Mouse (Mus musculus): Measurements from ENCODE around the gene St6galnac1. TPM values are rescaled to one million over a fixed set of nuclear protein-coding genes. Genes with fewer than 3 reads are reported as not detected.

Gene St6galnac1
- polyA plus RNA-seq, 1 experiment from 2014 or later, result not detected

GRCm38 (mm10) chr11:116806136-116807071, 31.1 kb upstream of the St6galnac1 start:
- Histone ChIP-seq H3K9me3 (no peaks in the 10 kb centered on the region), H3K27me3 (no peaks in the 10 kb centered on the region), H3K4me3 (no peak overlapping the region), H3K27ac (replicated peaks) (no peak overlapping the region), H3K4me1 (replicated peaks) (peaks cover 38% of the 10 kb centered on the region), H3K9ac (no peak overlapping the region), H3K4me2 (no peak overlapping the region), H3K36me3 (no peaks in the 10 kb centered on the region)
- WGBS, result 75% methylated on average over 15 of the region's 15 CpGs
- ATAC-seq (ENCODE audit: low FRiP score, low read depth), result no peak

- Histone ChIP-seq H3K9me3 (no peaks in the 10 kb centered on the region), H3K4me2 (no peak overlapping the region), H3K36me3 (no peaks in the 10 kb centered on the region), H3K4me3 (no peak overlapping the region), H3K9ac (no peak overlapping the region), H3K27ac (replicated peaks) (no peak overlapping the region), H3K27me3 (no peaks in the 10 kb centered on the region), H3K4me1 (replicated peaks) (peaks cover 4% of the 10 kb centered on the region)
- ATAC-seq (ENCODE audit: low FRiP score, low read depth), result no peak
- 82% methylated on average over 5 of the region's 5 CpGs for WGBS
Measured at GRCm38 (mm10) chr11:116802709-116803108, 27.4 kb upstream of the St6galnac1 start.

- H3K4me2 ChIP-seq, result no peak overlapping the region
- no peak overlapping the region for H3K4me3 ChIP-seq
- no peak for ATAC-seq (ENCODE audit: low FRiP score, low read depth)
- no peaks in the 10 kb centered on the region for H3K4me1 ChIP-seq (replicated peaks)
- H3K27me3 ChIP-seq, result no peaks in the 10 kb centered on the region
- no peak overlapping the region for H3K9ac ChIP-seq
- WGBS, result 72% methylated on average over 5 of the region's 5 CpGs
- H3K36me3 ChIP-seq, result no peaks in the 10 kb centered on the region
- no peak overlapping the region for H3K27ac ChIP-seq (replicated peaks)
- H3K9me3 ChIP-seq, result no peaks in the 10 kb centered on the region
Measured at GRCm38 (mm10) chr11:116801106-116801505, 25.8 kb upstream of the St6galnac1 start.

GRCm38 (mm10) chr11:116799364-116799763, 24.1 kb upstream of the St6galnac1 start:
- Histone ChIP-seq H3K4me3 (no peak overlapping the region), H3K27ac (replicated peaks) (no peak overlapping the region), H3K4me2 (no peak overlapping the region), H3K27me3 (no peaks in the 10 kb centered on the region), H3K36me3 (no peaks in the 10 kb centered on the region), H3K9me3 (no peaks in the 10 kb centered on the region), H3K4me1 (replicated peaks) (no peaks in the 10 kb centered on the region), H3K9ac (no peak overlapping the region)
- ATAC-seq (ENCODE audit: low FRiP score, low read depth), result no peak
- 83% methylated on average over 5 of the region's 5 CpGs for WGBS

GRCm38 (mm10) chr11:116784221-116784620, 8.9 kb upstream of the St6galnac1 start:
- Histone ChIP-seq H3K4me1 (replicated peaks) (no peaks in the 10 kb centered on the region), H3K4me2 (no peak overlapping the region), H3K27ac (replicated peaks) (no peak overlapping the region), H3K4me3 (no peak overlapping the region), H3K27me3 (no peaks in the 10 kb centered on the region), H3K9ac (no peak overlapping the region), H3K36me3 (no peaks in the 10 kb centered on the region), H3K9me3 (no peaks in the 10 kb centered on the region)
- no peak for ATAC-seq (ENCODE audit: low FRiP score, low read depth)
- WGBS, result 91% methylated on average over 10 of the region's 10 CpGs

GRCm38 (mm10) chr11:116782737-116783145, 7.4 kb upstream of the St6galnac1 start:
- no peak overlapping the region for H3K4me3 ChIP-seq
- H3K9ac ChIP-seq, result no peak overlapping the region
- H3K27ac ChIP-seq (replicated peaks), result no peak overlapping the region
- 75% methylated on average over 9 of the region's 9 CpGs for WGBS
- no peaks in the 10 kb centered on the region for H3K27me3 ChIP-seq
- ATAC-seq (ENCODE audit: low FRiP score, low read depth), result no peak
- H3K4me1 ChIP-seq (replicated peaks), result no peaks in the 10 kb centered on the region
- no peaks in the 10 kb centered on the region for H3K9me3 ChIP-seq
- H3K36me3 ChIP-seq, result no peaks in the 10 kb centered on the region
- no peak overlapping the region for H3K4me2 ChIP-seq

GRCm38 (mm10) chr11:116773205-116773604, 2.1 kb downstream of the St6galnac1 start:
- no peak overlapping the region for H3K4me2 ChIP-seq
- no peaks in the 10 kb centered on the region for H3K36me3 ChIP-seq
- no peak overlapping the region for H3K4me3 ChIP-seq
- no peak overlapping the region for H3K9ac ChIP-seq
- H3K27me3 ChIP-seq, result no peaks in the 10 kb centered on the region
- 47% methylated on average over 2 of the region's 2 CpGs for WGBS
- H3K4me1 ChIP-seq (replicated peaks), result no peaks in the 10 kb centered on the region
- H3K27ac ChIP-seq (replicated peaks), result no peak overlapping the region
- H3K9me3 ChIP-seq, result no peaks in the 10 kb centered on the region
- ATAC-seq (ENCODE audit: low FRiP score, low read depth), result no peak

GRCm38 (mm10) chr11:116769873-116770272, 5.4 kb downstream of the St6galnac1 start:
- no peaks in the 10 kb centered on the region for H3K4me1 ChIP-seq (replicated peaks)
- H3K4me3 ChIP-seq, result no peak overlapping the region
- no peak overlapping the region for H3K9ac ChIP-seq
- 91% methylated on average over 5 of the region's 5 CpGs for WGBS
- H3K4me2 ChIP-seq, result no peak overlapping the region
- no peaks in the 10 kb centered on the region for H3K9me3 ChIP-seq
- no peaks in the 10 kb centered on the region for H3K36me3 ChIP-seq
- H3K27ac ChIP-seq (replicated peaks), result no peak overlapping the region
- no peaks in the 10 kb centered on the region for H3K27me3 ChIP-seq
- ATAC-seq (ENCODE audit: low FRiP score, low read depth), result no peak

- H3K36me3 ChIP-seq, result no peaks in the 10 kb centered on the region
- no peaks in the 10 kb centered on the region for H3K4me1 ChIP-seq (replicated peaks)
- no peak overlapping the region for H3K4me2 ChIP-seq
- no peak for ATAC-seq (ENCODE audit: low FRiP score, low read depth)
- no peak overlapping the region for H3K27ac ChIP-seq (replicated peaks)
- H3K4me3 ChIP-seq, result no peak overlapping the region
- no peaks in the 10 kb centered on the region for H3K27me3 ChIP-seq
- H3K9me3 ChIP-seq, result no peaks in the 10 kb centered on the region
- 94% methylated on average over 2 of the region's 2 CpGs for WGBS
- H3K9ac ChIP-seq, result no peak overlapping the region
Measured at GRCm38 (mm10) chr11:116764946-116765345, 10.4 kb downstream of the St6galnac1 start.

- no peak overlapping the region for H3K4me3 ChIP-seq
- WGBS, result 95% methylated on average over 7 of the region's 7 CpGs
- no peak overlapping the region for H3K27ac ChIP-seq (replicated peaks)
- no peak overlapping the region for H3K9ac ChIP-seq
- no peaks in the 10 kb centered on the region for H3K27me3 ChIP-seq
- H3K9me3 ChIP-seq, result no peaks in the 10 kb centered on the region
- no peak overlapping the region for H3K4me2 ChIP-seq
- ATAC-seq (ENCODE audit: low FRiP score, low read depth), result no peak
- no peaks in the 10 kb centered on the region for H3K4me1 ChIP-seq (replicated peaks)
- H3K36me3 ChIP-seq, result no peaks in the 10 kb centered on the region
Measured at GRCm38 (mm10) chr11:116764346-116764745, 11.0 kb downstream of the St6galnac1 start.

GRCm38 (mm10) chr11:116755191-116755590, 20.1 kb downstream of the St6galnac1 start:
- Histone ChIP-seq H3K9ac (no peak overlapping the region), H3K27me3 (no peaks in the 10 kb centered on the region), H3K4me1 (replicated peaks) (no peaks in the 10 kb centered on the region), H3K27ac (replicated peaks) (no peak overlapping the region), H3K4me2 (no peak overlapping the region), H3K36me3 (no peaks in the 10 kb centered on the region), H3K4me3 (no peak overlapping the region), H3K9me3 (no peaks in the 10 kb centered on the region)
- 80% methylated on average over 4 of the region's 4 CpGs for WGBS
- ATAC-seq (ENCODE audit: low FRiP score, low read depth), result no peak

GRCm38 (mm10) chr11:116753674-116754470, 21.4 kb downstream of the St6galnac1 start:
- 95% methylated on average over 5 of the region's 5 CpGs for WGBS
- H3K9ac ChIP-seq, result no peak overlapping the region

More at GRCm38 (mm10) chr11:116753674-116754470, 21.4 kb downstream of the St6galnac1 start:
- no peaks in the 10 kb centered on the region for H3K27me3 ChIP-seq
- no peaks in the 10 kb centered on the region for H3K36me3 ChIP-seq
- no peaks in the 10 kb centered on the region for H3K9me3 ChIP-seq
- H3K4me3 ChIP-seq, result no peak overlapping the region
- no peak for ATAC-seq (ENCODE audit: low FRiP score, low read depth)
- no peak overlapping the region for H3K27ac ChIP-seq (replicated peaks)
- H3K4me1 ChIP-seq (replicated peaks), result no peaks in the 10 kb centered on the region
- no peak overlapping the region for H3K4me2 ChIP-seq
